Mouse (Mus musculus): ENCODE data around the gene Apcs. TPM values are rescaled to one million over a fixed set of nuclear protein-coding genes. Genes with fewer than 3 reads are reported as not detected.

Apcs gene
- polyA plus RNA-seq (2014; fragmentation: Illumina TruSeq; extraction: RNeasy Lipid Tissue Mini Kit (QIAGEN cat#74804)): not detected

GRCm38 (mm10) chr1:172894777-172895357 is at the start of gene Apcs:
Gene Apcs (minus strand): TSS chr1:172895041.

Other genes with a start within 250 kb of the Apcs start
- 0.37 TPM for gene Crp, start 197.0 kb downstream of the Apcs start, polyA plus RNA-seq (2014; fragmentation: Illumina TruSeq; extraction: RNeasy Lipid Tissue Mini Kit (QIAGEN cat#74804))
- not detected for gene Olfr16, start 55.4 kb upstream of the Apcs start, polyA plus RNA-seq (2014; fragmentation: Illumina TruSeq; extraction: RNeasy Lipid Tissue Mini Kit (QIAGEN cat#74804))
- gene Olfr1408, start 242.3 kb upstream of the Apcs start, polyA plus RNA-seq (2014; fragmentation: Illumina TruSeq; extraction: RNeasy Lipid Tissue Mini Kit (QIAGEN cat#74804)): not detected

Measured in ovary, adult 10 weeks (tissue).